Mouse (Mus musculus) neural tube, embryonic 15.5 days (tissue): ENCODE data around the gene Ubl7. TPM values are rescaled to one million over a fixed set of nuclear protein-coding genes. Genes with fewer than 3 reads are reported as not detected.

Experiments used
- ATAC-seq: fragments of 200-750 bp; cut with Nextera tagmentation; 2 replicates; pipeline ENCODE4 v1.8.0; 2017; ENCODE audit warnings: mild to moderate bottlenecking, moderate TSS enrichment, moderate library complexity; ENCODE audit not compliant: low FRiP score
- H3K27ac ChIP-seq: fragments of 300-500 bp; sonication (generic); replicated peaks from 2 replicates; pipeline ENCODE4 v1.5.1; 2015; ENCODE audit warnings: mild to moderate bottlenecking, inconsistent platforms
- H3K27me3 ChIP-seq: fragments of 300-500 bp; sonication (generic); replicated peaks from 2 replicates; pipeline ENCODE4 v1.6.1; 2015; ENCODE audit warnings: inconsistent platforms
- H3K36me3 ChIP-seq: fragments of 300-500 bp; sonication (generic); 2 replicates; pipeline ENCODE4 v1.6.1; 2015; ENCODE audit warnings: inconsistent platforms
- H3K4me1 ChIP-seq: fragments of 300-500 bp; sonication (generic); 2 replicates; pipeline ENCODE4 v1.6.1; 2015; ENCODE audit warnings: inconsistent platforms
- H3K4me2 ChIP-seq: fragments of 300-500 bp; sonication (generic); 2 replicates; pipeline ENCODE4 v1.6.1; 2015; ENCODE audit warnings: inconsistent platforms, mild to moderate bottlenecking, moderate library complexity
- H3K4me3 ChIP-seq: fragments of 300-500 bp; sonication (generic); replicated peaks from 2 replicates; pipeline ENCODE4 v1.5.1; 2015; ENCODE audit warnings: mild to moderate bottlenecking, inconsistent platforms
- H3K9ac ChIP-seq: fragments of 300-500 bp; sonication (generic); replicated peaks from 2 replicates; pipeline ENCODE4 v1.6.1; 2015; ENCODE audit warnings: mild to moderate bottlenecking, inconsistent platforms
- H3K9me3 ChIP-seq: fragments of 300-500 bp; sonication (generic); replicated peaks from 2 replicates; pipeline ENCODE4 v1.6.1; 2016; ENCODE audit warnings: inconsistent platforms
- WGBS: fragments of 180-500 bp; shearing (Covaris S2); methylation state at CpG from one replicate; pipeline ENCODE4 v1.1.7; 2015; ENCODE audit warnings: mixed read lengths; 5-methylcytosine and 5-hydroxymethylcytosine counted together
- polyA plus RNA-seq: library from polyadenylated mRNA; unstranded; fragments of >200 nt; fragmentation: Nextera tagmentation; extraction: Ambion mirVana; gene quantifications from 2 replicates; pipeline ENCODE4 v1.2.1, GENCODE M21; 2015

The Ubl7 gene
- polyA plus RNA-seq, 1 experiment from 2014 or later: 175 TPM

DNA sequence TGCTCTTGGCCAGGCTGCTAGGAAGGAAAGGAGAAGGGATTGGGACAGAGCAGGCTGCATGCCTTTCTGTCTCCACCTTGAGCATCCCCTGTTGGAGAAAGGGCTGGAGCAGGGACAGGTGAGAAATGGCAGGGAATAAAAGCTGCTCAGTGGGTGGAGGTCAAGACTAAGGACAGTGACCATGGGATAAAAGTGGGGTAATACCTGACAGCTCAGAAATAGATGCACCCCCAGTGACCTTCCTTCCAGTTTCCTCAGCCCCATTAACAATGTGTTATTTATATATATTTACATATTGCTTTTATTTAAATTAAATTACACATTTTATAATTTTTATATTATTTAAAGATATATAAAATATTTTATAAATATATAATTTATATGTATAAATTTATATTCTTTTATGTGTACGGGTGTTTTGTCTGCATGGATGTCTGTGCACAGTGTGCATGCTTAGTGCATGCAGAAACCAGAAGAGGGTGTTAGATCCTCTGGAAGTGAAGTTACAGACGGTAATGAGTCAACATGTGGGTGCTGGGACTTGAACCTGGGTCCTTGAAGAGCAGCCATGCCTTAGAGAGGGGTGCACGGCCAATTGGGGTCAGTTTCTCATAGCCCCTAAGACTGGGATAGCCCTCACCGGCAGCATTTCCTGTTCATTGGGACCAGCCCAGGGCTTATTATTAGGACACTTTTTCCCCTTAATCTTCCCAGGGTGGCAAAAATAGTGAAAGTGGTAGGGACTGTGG lies 52.6 kb downstream of the Ubl7 start:
- no peak overlapping the region for H3K4me2 ChIP-seq
- ATAC-seq: no peak
- 91% methylated on average over 4 of the region's 4 CpGs for WGBS
- peaks cover 27% of the 10 kb centered on the region for H3K36me3 ChIP-seq
- no peaks in the 10 kb centered on the region for H3K9me3 ChIP-seq
- no peaks in the 10 kb centered on the region for H3K27me3 ChIP-seq
- no peak overlapping the region for H3K9ac ChIP-seq
- no peak overlapping the region for H3K27ac ChIP-seq
- no peaks in the 10 kb centered on the region for H3K4me1 ChIP-seq
- H3K4me3 ChIP-seq: no peak overlapping the region

DNA sequence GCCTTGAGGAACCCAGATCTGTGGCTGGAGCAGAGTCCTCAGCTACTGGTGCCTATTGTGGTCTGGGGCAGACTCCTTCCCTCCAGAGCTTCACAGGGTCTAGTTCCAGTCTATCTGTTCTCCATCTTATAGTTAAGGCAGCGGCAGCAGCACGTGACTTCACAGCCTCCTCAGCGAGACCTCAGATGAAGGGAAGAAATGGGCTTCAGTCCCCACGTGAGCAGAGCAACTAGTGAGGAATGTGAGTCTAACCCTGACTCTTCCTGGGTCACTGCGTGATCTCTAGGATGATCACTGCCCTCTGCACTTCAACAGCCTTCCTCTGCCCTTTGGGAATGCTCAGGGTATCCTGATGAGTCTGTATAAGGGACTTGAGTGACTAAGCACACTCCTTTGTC lies 53.2 kb downstream of the Ubl7 start:
- H3K27ac ChIP-seq: no peak overlapping the region
- no peaks in the 10 kb centered on the region for H3K27me3 ChIP-seq
- H3K4me3 ChIP-seq: no peak overlapping the region
- 84% methylated on average over 5 of the region's 5 CpGs for WGBS
- no peaks in the 10 kb centered on the region for H3K9me3 ChIP-seq
- peaks cover 23% of the 10 kb centered on the region for H3K36me3 ChIP-seq
- H3K4me2 ChIP-seq: no peak overlapping the region
- no peak for ATAC-seq
- H3K4me1 ChIP-seq: no peaks in the 10 kb centered on the region
- no peak overlapping the region for H3K9ac ChIP-seq

DNA sequence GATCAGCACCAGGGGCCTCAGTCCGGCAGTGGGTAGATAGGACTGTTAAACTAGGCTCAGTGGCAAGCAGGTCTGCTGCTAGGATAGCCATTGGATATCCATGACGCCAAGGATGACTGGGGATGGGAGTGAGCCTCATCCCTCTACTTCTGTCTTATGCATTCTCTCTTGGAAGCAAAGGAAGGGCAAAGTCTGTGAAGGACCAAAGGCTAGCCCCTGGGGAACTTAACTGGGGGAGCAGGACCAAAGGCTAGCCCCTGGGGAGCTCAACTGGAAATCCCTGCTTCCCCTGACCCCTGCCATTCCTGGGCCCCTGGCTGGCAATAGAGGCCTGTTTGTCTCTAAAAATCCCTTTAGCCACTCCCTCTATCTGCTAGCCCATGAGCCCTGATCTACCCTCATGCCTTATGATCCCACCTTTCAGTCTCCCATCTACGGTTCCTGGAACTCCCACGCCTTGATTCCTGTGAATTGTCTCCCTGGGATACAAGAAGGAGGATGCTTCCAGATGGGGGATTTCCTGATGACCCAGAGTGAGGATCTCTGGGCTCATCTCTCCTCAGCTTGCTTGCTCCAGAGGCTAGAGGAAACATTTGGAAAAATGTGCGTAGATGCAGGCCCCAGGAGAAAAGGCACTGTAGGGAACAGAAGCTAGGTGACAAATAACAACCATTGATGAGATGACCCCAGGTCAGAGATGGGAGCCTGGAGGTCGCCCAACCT lies 53.9 kb downstream of the Ubl7 start:
- no peak for ATAC-seq
- Histone ChIP-seq H3K27me3 (no peaks in the 10 kb centered on the region), H3K36me3 (peaks cover 22% of the 10 kb centered on the region), H3K4me3 (no peak overlapping the region), H3K4me1 (no peaks in the 10 kb centered on the region), H3K4me2 (no peak overlapping the region), H3K27ac (no peak overlapping the region; the same call in 1 of the 2 replicates), H3K9me3 (no peaks in the 10 kb centered on the region), H3K9ac (no peak overlapping the region)
- 74% methylated on average over 6 of the region's 6 CpGs for WGBS

DNA sequence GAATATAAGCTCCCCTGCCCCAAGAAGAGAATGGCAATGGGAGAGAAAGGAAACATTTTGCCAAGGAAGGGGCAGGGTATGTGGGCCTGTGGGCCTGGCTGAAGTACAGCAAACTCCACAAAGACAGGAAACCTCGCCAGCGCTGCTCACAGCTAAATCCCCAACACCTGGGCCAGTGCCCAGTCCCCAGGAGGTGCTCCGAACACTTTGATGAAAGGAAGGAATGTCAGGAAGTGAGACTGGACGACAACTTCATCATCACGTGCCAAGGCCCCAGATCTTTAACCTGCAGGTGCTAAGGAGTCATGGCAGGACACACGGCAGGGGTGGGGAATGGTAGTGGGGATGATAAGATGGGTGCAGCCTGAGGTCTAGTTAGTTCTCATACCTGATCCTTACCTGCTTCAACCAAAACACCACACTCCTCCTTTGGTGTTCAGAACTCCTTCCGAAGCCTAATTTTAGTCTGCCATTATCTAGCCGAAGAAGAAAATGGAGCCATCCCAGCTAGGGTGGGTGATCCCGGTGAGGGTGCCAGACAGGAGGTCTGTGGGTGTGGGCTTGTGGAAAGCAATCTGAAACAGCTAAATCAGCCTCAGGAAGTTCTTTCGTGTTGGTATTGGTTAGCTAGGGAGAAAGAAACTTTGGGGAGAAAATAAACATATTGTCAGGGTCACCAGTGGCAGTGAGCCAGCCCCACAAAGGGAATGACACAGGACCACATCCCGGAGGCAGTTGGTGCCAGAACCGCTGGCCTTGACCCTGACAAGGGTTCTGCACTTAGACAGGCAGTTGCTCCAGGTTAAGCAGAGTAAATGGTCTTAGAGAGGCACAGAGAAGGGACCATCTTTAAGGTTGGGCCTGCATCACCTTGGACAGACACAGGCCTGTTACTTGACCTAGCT lies 54.8 kb downstream of the Ubl7 start:
- no peak for ATAC-seq
- H3K27ac ChIP-seq: no peak overlapping the region; the same call in 1 of the 2 replicates
- H3K4me1 ChIP-seq: no peaks in the 10 kb centered on the region
- no peak overlapping the region for H3K9ac ChIP-seq
- no peak overlapping the region for H3K4me3 ChIP-seq
- WGBS: 75% methylated on average over 12 of the region's 12 CpGs
- no peaks in the 10 kb centered on the region for H3K9me3 ChIP-seq
- peaks cover 14% of the 10 kb centered on the region for H3K36me3 ChIP-seq
- H3K4me2 ChIP-seq: no peak overlapping the region
- H3K27me3 ChIP-seq: no peaks in the 10 kb centered on the region

DNA sequence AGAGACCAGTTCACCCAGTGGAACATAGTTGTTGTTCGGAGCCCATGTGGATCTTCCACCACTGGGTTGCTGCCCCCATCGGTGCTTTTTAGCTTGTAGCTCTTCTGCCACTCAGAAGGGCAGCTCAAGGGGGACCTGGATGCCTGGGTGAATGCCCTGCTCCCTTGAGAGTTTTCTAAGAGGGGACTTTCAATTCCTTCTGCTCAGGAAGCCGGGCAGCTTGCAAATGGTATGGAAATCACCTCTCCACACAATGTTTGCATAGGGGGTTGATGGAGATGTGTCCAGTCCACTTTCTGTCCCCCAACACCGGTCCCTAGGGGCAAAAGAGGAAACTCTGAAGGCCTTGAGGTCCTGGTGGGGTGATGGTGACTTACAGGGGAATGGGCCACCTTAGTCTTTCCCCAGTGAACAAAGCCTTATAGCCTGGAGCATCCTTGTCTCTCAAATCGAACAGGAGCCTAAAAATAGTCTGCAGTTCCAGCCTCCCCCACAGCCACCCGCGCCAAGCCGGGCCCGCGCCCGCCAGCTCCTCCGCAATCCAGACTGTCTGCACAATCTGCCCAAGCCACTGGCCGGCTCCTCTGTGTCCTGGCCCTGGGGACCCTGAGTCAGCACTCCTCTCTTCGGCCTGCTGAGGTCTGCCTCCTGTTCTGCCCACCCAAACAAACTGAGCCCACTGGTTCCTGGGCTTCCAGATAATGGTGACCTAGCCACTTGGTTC lies 56.6 kb downstream of the Ubl7 start:
- Histone ChIP-seq H3K4me2 (no peak overlapping the region), H3K4me1 (0 out of 2 replicates have a peak, but pooled peaks cover 2% of the 10 kb centered on the region), H3K27ac (no peak overlapping the region), H3K27me3 (no peaks in the 10 kb centered on the region), H3K4me3 (no peak overlapping the region), H3K9me3 (no peaks in the 10 kb centered on the region), H3K9ac (no peak overlapping the region), H3K36me3 (no peaks in the 10 kb centered on the region)
- WGBS: 81% methylated on average over 14 of the region's 14 CpGs
- no peak for ATAC-seq

DNA sequence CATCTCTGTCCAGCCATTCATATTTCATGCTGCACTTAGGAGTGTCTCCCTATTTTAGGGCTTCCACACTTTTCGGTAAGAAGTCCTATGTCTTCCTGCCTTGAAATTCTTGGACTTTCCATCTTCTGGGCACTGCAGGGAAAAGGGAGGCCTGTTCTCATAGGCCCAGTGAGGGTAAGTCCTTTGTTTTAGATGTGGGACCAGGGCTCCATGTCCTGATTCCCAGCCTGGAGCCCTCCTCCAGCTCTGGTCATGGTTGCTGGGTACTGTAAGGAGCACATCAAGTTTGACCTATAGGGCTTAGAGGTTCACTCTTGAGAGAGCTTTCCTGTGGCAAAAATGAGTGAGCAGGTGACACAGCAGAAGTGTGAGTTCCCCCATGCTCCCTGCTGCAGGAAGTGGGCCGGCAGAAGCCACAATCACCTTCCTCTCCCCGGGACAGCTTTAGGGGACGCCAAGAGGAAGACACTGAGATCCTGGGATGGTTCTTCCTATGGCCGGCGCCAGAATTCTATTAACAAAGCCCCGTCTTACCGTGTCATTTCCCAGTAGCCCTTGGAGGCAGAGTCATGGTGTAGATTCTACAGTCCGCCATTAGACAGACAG lies 57.5 kb downstream of the Ubl7 start:
- no peaks in the 10 kb centered on the region for H3K27me3 ChIP-seq
- 79% methylated on average over 9 of the region's 9 CpGs for WGBS
- no peaks in the 10 kb centered on the region for H3K36me3 ChIP-seq
- H3K9ac ChIP-seq: no peak overlapping the region
- no peak overlapping the region for H3K4me3 ChIP-seq
- H3K4me1 ChIP-seq: 0 out of 2 replicates have a peak, but pooled peaks cover 2% of the 10 kb centered on the region
- H3K27ac ChIP-seq: no peak overlapping the region
- no peak overlapping the region for H3K4me2 ChIP-seq
- no peaks in the 10 kb centered on the region for H3K9me3 ChIP-seq
- ATAC-seq: no peak

DNA sequence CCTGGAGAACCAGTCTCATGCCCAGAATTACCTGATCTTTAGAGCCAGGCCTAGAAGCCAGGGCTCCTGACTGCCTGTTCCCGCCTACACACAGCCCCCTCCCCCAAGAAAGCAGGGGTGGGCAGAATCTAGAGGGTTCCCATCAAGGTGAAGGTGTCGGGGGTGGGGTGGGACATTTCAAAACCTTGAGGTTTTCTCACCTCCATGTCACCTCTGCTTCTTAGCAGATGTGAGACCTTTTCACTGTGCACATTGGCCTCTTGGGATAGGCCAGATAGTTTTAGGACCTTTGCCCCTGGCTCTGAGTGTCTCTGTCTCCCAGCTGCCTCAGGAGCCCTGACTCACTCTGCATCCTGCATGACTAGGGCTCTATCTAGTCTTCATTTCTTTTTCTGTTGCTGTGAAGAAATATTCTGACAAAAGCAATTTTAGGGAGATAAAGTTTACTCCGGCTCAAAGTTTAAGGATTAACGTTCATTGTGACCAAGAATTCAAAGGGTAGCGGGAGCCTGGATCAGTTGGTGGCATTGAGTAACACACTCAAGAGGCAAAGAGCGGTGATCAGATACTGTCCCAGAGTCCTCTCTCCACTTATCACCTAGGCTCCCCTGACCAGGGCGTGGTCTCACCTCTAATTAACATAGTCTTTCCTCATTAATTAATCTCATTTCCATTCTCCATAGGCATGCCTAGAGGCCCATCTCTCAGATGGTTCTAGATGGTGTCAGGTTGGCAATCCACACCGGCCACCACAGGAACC lies 58.2 kb downstream of the Ubl7 start:
- ATAC-seq: no peak
- Histone ChIP-seq H3K4me1 (0 out of 2 replicates have a peak, but pooled peaks cover 2% of the 10 kb centered on the region), H3K27ac (no peak overlapping the region), H3K27me3 (no peaks in the 10 kb centered on the region), H3K9me3 (no peaks in the 10 kb centered on the region), H3K36me3 (no peaks in the 10 kb centered on the region), H3K4me2 (no peak overlapping the region), H3K9ac (no peak overlapping the region), H3K4me3 (no peak overlapping the region)
- WGBS: 90% methylated on average over 8 of the region's 8 CpGs

DNA sequence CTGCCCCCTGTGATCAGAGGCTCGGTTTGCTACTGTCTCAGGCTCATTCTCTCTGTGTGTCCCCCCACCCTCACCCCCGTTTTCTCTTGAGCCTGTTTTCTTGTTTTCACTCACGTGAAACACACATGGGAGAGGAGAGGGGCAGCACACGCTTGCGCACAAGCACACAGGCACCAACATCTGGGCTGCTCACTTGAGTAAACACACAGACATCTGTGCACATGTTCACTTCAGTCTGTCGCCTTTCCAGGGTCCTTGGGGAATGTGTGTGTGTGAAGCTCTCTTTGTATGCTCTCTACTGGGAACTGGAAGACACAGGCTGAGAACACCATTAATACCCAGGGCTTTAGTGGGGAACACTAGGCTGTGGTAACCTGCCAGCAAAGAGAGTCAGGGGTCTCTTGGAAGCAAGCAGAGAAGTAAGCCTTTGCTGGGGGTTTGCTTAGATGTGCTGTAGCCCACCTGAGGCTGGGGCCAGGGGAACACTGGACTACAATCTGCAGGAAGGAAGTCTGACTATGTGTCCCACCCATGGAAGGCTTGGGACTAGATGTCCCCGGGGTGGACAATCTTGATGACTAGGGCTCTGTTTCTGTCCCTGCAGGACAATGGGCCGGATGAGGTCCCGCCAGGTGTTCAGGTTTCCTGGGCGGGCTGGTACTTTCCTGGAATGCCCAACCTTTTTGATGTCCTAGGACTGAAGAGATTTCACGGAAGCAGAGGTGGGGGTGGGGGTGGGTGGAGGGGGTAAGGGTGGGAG lies 59.1 kb downstream of the Ubl7 start:
- Histone ChIP-seq H3K4me1 (0 out of 2 replicates have a peak, but pooled peaks cover 2% of the 10 kb centered on the region), H3K9ac (no peak overlapping the region), H3K36me3 (no peaks in the 10 kb centered on the region), H3K27ac (no peak overlapping the region), H3K4me3 (no peak overlapping the region), H3K4me2 (no peak overlapping the region), H3K9me3 (no peaks in the 10 kb centered on the region), H3K27me3 (no peaks in the 10 kb centered on the region)
- ATAC-seq: no peak
- WGBS: 76% methylated on average over 11 of the region's 11 CpGs

DNA sequence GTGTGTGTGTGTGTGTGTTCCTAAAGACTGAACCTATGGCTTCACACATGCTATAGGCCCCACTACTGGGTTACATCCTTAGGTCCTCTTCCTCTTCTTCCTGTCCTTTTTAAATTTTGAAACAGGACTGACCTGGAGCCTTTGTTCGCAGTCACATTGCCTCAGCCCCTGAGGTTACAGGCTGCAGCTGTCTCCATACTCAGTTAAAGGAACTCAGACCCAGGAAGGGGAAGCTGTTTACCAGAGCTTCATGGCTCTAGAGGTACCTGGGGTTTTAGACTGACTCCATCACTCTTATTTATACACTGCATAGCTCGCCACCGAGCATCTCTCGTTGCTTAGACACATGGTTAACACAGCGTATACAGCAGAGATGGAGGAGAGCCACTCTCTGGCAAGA lies 60.6 kb downstream of the Ubl7 start:
- Histone ChIP-seq H3K4me2 (no peak overlapping the region), H3K4me3 (no peak overlapping the region), H3K36me3 (no peaks in the 10 kb centered on the region), H3K9me3 (no peaks in the 10 kb centered on the region), H3K27ac (no peak overlapping the region), H3K4me1 (0 out of 2 replicates have a peak, but pooled peaks cover 2% of the 10 kb centered on the region), H3K9ac (no peak overlapping the region), H3K27me3 (no peaks in the 10 kb centered on the region)
- 93% methylated on average over 5 of the region's 5 CpGs for WGBS
- no peak for ATAC-seq

DNA sequence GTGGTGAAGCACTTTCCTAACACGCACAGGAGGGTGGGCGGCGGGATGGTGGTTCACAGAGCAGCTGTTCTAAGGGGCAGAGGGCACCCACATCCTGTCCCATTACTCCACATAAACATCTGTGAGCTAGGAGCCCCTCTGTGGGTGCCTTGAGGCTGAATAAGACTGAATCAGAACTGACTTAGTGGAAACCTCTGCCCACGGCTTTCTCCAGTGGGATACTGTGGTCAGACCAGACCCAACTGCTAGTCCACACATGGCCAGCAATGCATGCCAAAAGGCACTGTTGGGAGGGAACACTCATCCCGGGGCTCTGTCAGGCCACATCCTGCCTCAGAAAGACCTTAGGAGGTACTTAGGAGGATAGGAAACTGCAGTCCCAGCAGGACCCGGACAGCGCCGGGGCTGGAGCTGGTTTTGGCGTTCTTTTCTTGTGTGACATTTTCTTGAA lies 61.4 kb downstream of the Ubl7 start:
- H3K4me2 ChIP-seq: no peak overlapping the region
- H3K27me3 ChIP-seq: no peaks in the 10 kb centered on the region
- no peak overlapping the region for H3K9ac ChIP-seq
- H3K4me3 ChIP-seq: no peak overlapping the region
- 77% methylated on average over 9 of the region's 9 CpGs for WGBS
- no peaks in the 10 kb centered on the region for H3K36me3 ChIP-seq
- no peaks in the 10 kb centered on the region for H3K9me3 ChIP-seq
- ATAC-seq: no peak
- H3K27ac ChIP-seq: no peak overlapping the region
- 0 out of 2 replicates have a peak, but pooled peaks cover 2% of the 10 kb centered on the region for H3K4me1 ChIP-seq
